Mouse (Mus musculus): ENCODE results near the gene Mthfd1l.

DNA sequence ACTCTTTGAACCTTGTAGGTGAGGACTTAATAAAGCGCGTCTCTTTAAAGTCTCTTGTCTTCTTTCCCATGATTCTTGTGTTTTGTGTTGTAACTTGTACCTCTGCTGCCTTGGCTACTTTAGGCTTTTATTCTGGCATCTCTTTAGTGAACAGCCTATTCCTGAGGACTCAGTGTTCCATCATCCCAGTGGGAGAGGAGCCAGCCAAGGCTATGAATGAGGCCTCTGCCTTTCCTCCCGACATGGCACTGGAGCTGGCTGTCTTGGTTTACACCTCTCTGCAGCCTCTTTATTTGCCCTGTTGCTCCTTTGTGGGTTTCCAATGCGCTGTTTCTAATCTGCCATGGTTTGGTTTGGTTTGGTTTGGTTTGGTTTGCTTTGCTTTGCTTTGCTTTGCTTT lies 228.2 kb downstream of the Mthfd1l start:
- TF ChIP-seq CTCF (IDR thresholded peaks at IDR 0.05; ENCODE audit: low read depth) (no peak), EP300 (optimal IDR thresholded peaks at IDR 0.05) (no peak)

All from stomach, postnatal 0 days (tissue).